8 mouse cellular contexts compared by ENCODE assay signal in the genomic region with DNA sequence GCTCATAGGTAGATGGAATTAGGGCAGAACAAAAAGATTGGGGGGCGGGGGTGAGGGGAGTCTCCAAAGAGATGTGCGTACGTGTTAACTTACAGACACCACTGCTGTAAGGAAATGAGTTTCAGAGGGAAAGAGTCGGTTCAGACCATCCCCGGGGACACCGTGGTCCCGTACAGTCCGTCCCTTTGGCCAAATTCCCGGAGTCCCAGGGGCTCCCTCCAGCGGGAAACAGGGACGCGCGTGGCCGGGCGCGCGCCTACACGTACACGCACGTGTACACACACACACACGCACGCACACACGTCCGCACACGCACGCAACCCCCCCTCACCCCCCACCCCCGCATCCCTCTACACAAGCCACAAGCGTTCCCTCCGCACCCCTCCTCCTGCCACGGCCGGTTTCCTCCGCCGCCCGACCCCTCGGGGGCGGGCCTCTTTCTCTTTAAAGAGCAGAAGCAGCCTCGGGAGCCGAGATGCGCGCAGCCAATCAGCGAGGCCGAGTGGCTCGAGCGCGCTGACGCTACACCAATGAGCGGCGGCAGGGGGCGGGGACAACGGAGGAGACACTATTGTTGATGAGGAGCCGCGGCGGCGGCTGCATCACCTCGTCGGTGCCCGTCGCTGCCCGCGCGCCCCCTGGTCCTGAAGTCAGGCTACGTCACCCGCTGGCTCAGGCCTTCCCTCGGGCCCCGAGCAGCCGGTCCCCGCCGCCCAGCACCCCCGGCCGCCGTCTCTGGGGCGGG. TPM values are rescaled to one million over a fixed set of nuclear protein-coding genes. Genes with fewer than 3 reads are reported as not detected.
DNase-seq lines count a peak whose midpoint lies in the region; ATAC-seq and TF ChIP-seq lines count a peak whose summit lies in the region.

A gene (plus strand): TSS at position 594 of the 745 bp plus-strand sequence.

- under 1% methylated on average over 69 of the region's 72 CpGs for WGBS in forebrain, embryonic 12.5 days
- under 1% methylated on average over 60 of the region's 72 CpGs for WGBS in heart, postnatal 0 days
- under 1% methylated on average over 69 of the region's 72 CpGs for WGBS in liver, embryonic 16.5 days (ENCODE audit: insufficient replicate concordance)
- WGBS in neural tube, embryonic 13.5 days = under 1% methylated on average over 70 of the region's 72 CpGs

- peaks cover 32% of the 10 kb centered on the region for H3K4me1 ChIP-seq in E14TG2a.4 (replicated peaks; ENCODE audit: low read depth, low read length)
- H3K4me1 ChIP-seq in forebrain, embryonic 12.5 days = peaks cover 25% of the 10 kb centered on the region
- peaks cover 21% of the 10 kb centered on the region; the same call in 1 of the 2 replicates for H3K4me1 ChIP-seq in heart, postnatal 0 days (ENCODE audit: control insufficient read depth, insufficient read depth)
- peaks cover 23% of the 10 kb centered on the region for H3K4me1 ChIP-seq in liver, embryonic 16.5 days (ENCODE audit: control insufficient read depth, low read depth, low read length)
- peaks cover 28% of the 10 kb centered on the region for H3K4me1 ChIP-seq in neural tube, embryonic 13.5 days (replicated peaks)
- H3K4me1 ChIP-seq in testis, adult 2 months (ENCODE audit: control insufficient read depth, insufficient read depth, low read length) = peaks cover 7% of the 10 kb centered on the region

- peak within 1 kb of the TSS; percentile 96 for H3K4me3 ChIP-seq in E14TG2a.4 (replicated peaks; ENCODE audit: low read length)
- peak within 1 kb of the TSS; percentile 93 for H3K4me3 ChIP-seq in forebrain, embryonic 12.5 days (replicated peaks)
- peak within 1 kb of the TSS; percentile 86 for H3K4me3 ChIP-seq in heart, postnatal 0 days (ENCODE audit: low read depth, low read length)
- peak within 1 kb of the TSS; percentile 93 for H3K4me3 ChIP-seq in liver, embryonic 16.5 days (ENCODE audit: low read depth, low read length)
- peak within 1 kb of the TSS; percentile 96 for H3K4me3 ChIP-seq in neural tube, embryonic 13.5 days
- H3K4me3 ChIP-seq in testis, adult 2 months (ENCODE audit: control insufficient read depth, low read depth, low read length) = peak within 1 kb of the TSS; percentile 93

- 0 out of 2 replicates have a peak, but pooled peaks cover 6% of the 10 kb centered on the region for H3K27me3 ChIP-seq in E14TG2a.4 (ENCODE audit: insufficient read depth, low read length)
- no peaks in the 10 kb centered on the region for H3K27me3 ChIP-seq in forebrain, embryonic 12.5 days
- no peaks in the 10 kb centered on the region for H3K27me3 ChIP-seq in heart, postnatal 0 days (ENCODE audit: control insufficient read depth, insufficient read depth, low read length)
- no peaks in the 10 kb centered on the region for H3K27me3 ChIP-seq in liver, embryonic 16.5 days (ENCODE audit: control insufficient read depth, insufficient read depth, low read depth, low read length)
- H3K27me3 ChIP-seq in neural tube, embryonic 13.5 days = no peaks in the 10 kb centered on the region
- no peaks in the 10 kb centered on the region for H3K27me3 ChIP-seq in testis, adult 2 months (ENCODE audit: control insufficient read depth, insufficient read depth, low read length)

- peak; percentile 97 for DNase-seq in c-Kit-positive CD71-positive TER-119-positive erythroid progenitor cells, embryonic 14.5 days (ENCODE audit: low spot score)
- DNase-seq in heart, postnatal 0 days (ENCODE audit: low spot score) = peak; percentile 97
- DNase-seq in kidney, postnatal 4 days = peak; percentile 99 to 100

- H3K36me3 ChIP-seq in E14TG2a.4 (ENCODE audit: insufficient read depth, low read length) = 0 out of 2 replicates have a peak, but pooled peaks cover 2% of the 10 kb centered on the region
- H3K36me3 ChIP-seq in forebrain, embryonic 12.5 days (replicated peaks) = no peaks in the 10 kb centered on the region
- H3K36me3 ChIP-seq in heart, postnatal 0 days (replicated peaks; ENCODE audit: control insufficient read depth, insufficient read depth, low read length) = no peaks in the 10 kb centered on the region
- H3K36me3 ChIP-seq in liver, embryonic 16.5 days (ENCODE audit: control insufficient read depth, insufficient read depth) = no peaks in the 10 kb centered on the region
- no peaks in the 10 kb centered on the region for H3K36me3 ChIP-seq in neural tube, embryonic 13.5 days
- H3K36me3 ChIP-seq in testis, adult 2 months (ENCODE audit: control insufficient read depth, insufficient read depth, low read length) = no peaks in the 10 kb centered on the region

- H3K27ac ChIP-seq in forebrain, embryonic 12.5 days = peak within 1 kb of the TSS; percentile 92
- H3K27ac ChIP-seq in heart, postnatal 0 days (ENCODE audit: low read depth) = peak within 1 kb of the TSS; percentile 96
- H3K27ac ChIP-seq in liver, embryonic 16.5 days (ENCODE audit: low read length) = peak within 1 kb of the TSS; percentile 86
- H3K27ac ChIP-seq in neural tube, embryonic 13.5 days (replicated peaks) = peak within 1 kb of the TSS; percentile 99
- H3K27ac ChIP-seq in testis, adult 2 months (ENCODE audit: control insufficient read depth, insufficient read depth, low read depth, low read length) = peak within 1 kb of the TSS; percentile 76

- TF ChIP-seq EP300 in heart, postnatal 0 days (IDR thresholded peaks at IDR 0.05; ENCODE audit: low read depth) = peak; percentile 51

- no peaks in the 10 kb centered on the region for H3K9me3 ChIP-seq in E14TG2a.4 (ENCODE audit: low read length)
- H3K9me3 ChIP-seq in forebrain, embryonic 12.5 days = no peaks in the 10 kb centered on the region
- H3K9me3 ChIP-seq in heart, postnatal 0 days (replicated peaks; ENCODE audit: control insufficient read depth, low read length) = no peaks in the 10 kb centered on the region
- no peaks in the 10 kb centered on the region for H3K9me3 ChIP-seq in liver, embryonic 16.5 days (replicated peaks; ENCODE audit: control insufficient read depth, low read length)
- no peaks in the 10 kb centered on the region; the same call in 1 of the 2 replicates for H3K9me3 ChIP-seq in neural tube, embryonic 13.5 days

- peak; percentile 99 for ATAC-seq in forebrain, embryonic 12.5 days (ENCODE audit: low FRiP score)
- peak; percentile 96 for ATAC-seq in heart, postnatal 0 days (ENCODE audit: insufficient read depth, low read depth)
- peak; percentile 96 for ATAC-seq in liver, embryonic 16.5 days (ENCODE audit: low read depth)
- peak; percentile 97 for ATAC-seq in neural tube, embryonic 13.5 days (ENCODE audit: low read depth)

- TF ChIP-seq POLR2A in testis, adult 2 months (IDR thresholded peaks at IDR 0.05; ENCODE audit: control insufficient read depth, low read depth, low read length) = peak; percentile 75

- TF ChIP-seq CTCF in E14TG2a.4 (conservative IDR thresholded peaks at IDR 0.05; ENCODE audit: low read length) = no peak
- peak; percentile 11; the same call in 1 of the 2 replicates for TF ChIP-seq CTCF in heart, postnatal 0 days (IDR thresholded peaks at IDR 0.05; ENCODE audit: low read depth)
- no peak for TF ChIP-seq CTCF in testis, adult 2 months (IDR thresholded peaks at IDR 0.05; ENCODE audit: control insufficient read depth, insufficient read depth, insufficient replicate concordance, low read depth, low read length)

- peak within 1 kb of the TSS; percentile 96 for H3K9ac ChIP-seq in forebrain, embryonic 12.5 days
- H3K9ac ChIP-seq in heart, postnatal 0 days (replicated peaks; ENCODE audit: low read depth, low read length) = peak within 1 kb of the TSS; percentile 99
- H3K9ac ChIP-seq in liver, embryonic 16.5 days (ENCODE audit: low read depth, low read length) = peak within 1 kb of the TSS; percentile 81
- peak within 1 kb of the TSS; percentile 99 for H3K9ac ChIP-seq in neural tube, embryonic 13.5 days

- peak within 1 kb of the TSS; percentile 81 for H3K4me2 ChIP-seq in forebrain, embryonic 12.5 days
- peak within 1 kb of the TSS; percentile 86 for H3K4me2 ChIP-seq in heart, postnatal 0 days (ENCODE audit: low read depth, low read length)
- peak within 1 kb of the TSS; percentile 99 for H3K4me2 ChIP-seq in liver, embryonic 16.5 days (ENCODE audit: low read depth, low read length)
- peak within 1 kb of the TSS; percentile 74 for H3K4me2 ChIP-seq in neural tube, embryonic 13.5 days

RNA-seq across cellular contexts. Expression of the gene that starts here (rescaled TPM):
- polyA plus RNA-seq in forebrain, embryonic 12.5 days (2016; fragmentation: Nextera tagmentation; extraction: Ambion mirVana) = 23.4 and 25.0 TPM in 2 replicates
- total RNA-seq in heart, postnatal 0 days (2014; rRNA removed; ENCODE audit: low replicate concordance) = 7.3 and 7.7 TPM in 2 replicates
- 2.3 and 2.4 TPM in 2 replicates for polyA plus RNA-seq in heart, postnatal 0 days (2015; fragmentation: Nextera tagmentation; extraction: Ambion mirVana)
- 1.0 and 1.1 TPM in 2 replicates for polyA plus RNA-seq in liver, embryonic 16.5 days (2015; fragmentation: Nextera tagmentation; extraction: Ambion mirVana)
- polyA plus RNA-seq in neural tube, embryonic 13.5 days (2015; fragmentation: Nextera tagmentation; extraction: Ambion mirVana) = 25.5 and 28.6 TPM in 2 replicates
- 15.4 and 15.7 TPM in 2 replicates for polyA plus RNA-seq in testis, adult 2 months (2012; rRNA removed)

Comparison
In these comparisons a context has a peak if more than half of its experiments do, and no peak if none do; other contexts are left out.
1. Peak in every context shown above with its lines: DNase-seq, ATAC-seq, H3K4me3 ChIP-seq and H3K27ac ChIP-seq.